19 mouse cellular contexts compared by ENCODE assay signal in genomic region chr12:58872465-58872864, GRCm38 (mm10).
"Had no signal": no experiment of that assay in that cellular context is flagged by ENCODE, and none has a peak within 500 bp of the region (broad histone marks: within the 10 kb centered on the region; RNA-seq: fewer than 3 reads in every experiment).

No protein-coding gene starts in this region.

- H3K9me3 ChIP-seq: limb, embryonic 10.5 days; limb, embryonic 13.5 days; liver, embryonic 13.5 days; midbrain, embryonic 12.5 days; midbrain, embryonic 15.5 days; neural tube, embryonic 12.5 days; stomach, embryonic 15.5 days had no signal

- H3K27ac ChIP-seq: limb, embryonic 10.5 days; limb, embryonic 13.5 days; liver, embryonic 13.5 days; midbrain, embryonic 12.5 days; midbrain, embryonic 15.5 days; neural tube, embryonic 12.5 days; stomach, embryonic 15.5 days had no signal

- H3K27me3 ChIP-seq: limb, embryonic 13.5 days; liver, embryonic 13.5 days; midbrain, embryonic 12.5 days; midbrain, embryonic 15.5 days; neural tube, embryonic 12.5 days; stomach, embryonic 15.5 days had no signal

- H3K9ac ChIP-seq: limb, embryonic 13.5 days; liver, embryonic 13.5 days; midbrain, embryonic 12.5 days; midbrain, embryonic 15.5 days; neural tube, embryonic 12.5 days; stomach, embryonic 15.5 days had no signal

- ATAC-seq: midbrain, embryonic 15.5 days had no signal

- DNase-seq: kidney, adult 18-20 months; kidney, adult 9 months; kidney, postnatal 14 days; kidney, postnatal 4 days; liver; liver, embryonic 13.5 days; lung, adult 2 months; lung, postnatal 14 days; lung, postnatal 4 days; right cerebral cortex, postnatal 25 days; spleen, adult 18-20 months; thymus, postnatal 25 days had no signal

- H3K4me3 ChIP-seq: limb, embryonic 10.5 days; limb, embryonic 13.5 days; liver, embryonic 13.5 days; midbrain, embryonic 12.5 days; midbrain, embryonic 15.5 days; myocyte; neural tube, embryonic 12.5 days; stomach, embryonic 15.5 days had no signal

- H3K4me1 ChIP-seq: limb, embryonic 10.5 days; limb, embryonic 13.5 days; liver, embryonic 13.5 days; midbrain, embryonic 12.5 days; midbrain, embryonic 15.5 days; neural tube, embryonic 12.5 days; stomach, embryonic 15.5 days had no signal

- H3K36me3 ChIP-seq: limb, embryonic 10.5 days; limb, embryonic 13.5 days; liver, embryonic 13.5 days; midbrain, embryonic 12.5 days; midbrain, embryonic 15.5 days; neural tube, embryonic 12.5 days; stomach, embryonic 15.5 days had no signal

- H3K4me2 ChIP-seq: limb, embryonic 13.5 days; liver, embryonic 13.5 days; midbrain, embryonic 12.5 days; midbrain, embryonic 15.5 days; neural tube, embryonic 12.5 days; stomach, embryonic 15.5 days had no signal
